Mouse (Mus musculus): ENCODE results near the gene Trir. TPM values are rescaled to one million over a fixed set of nuclear protein-coding genes. Genes with fewer than 3 reads are reported as not detected.
A peak's percentile ranks its signal among the peaks of the same experiment; 100 is the strongest.

Trir gene
- total RNA-seq, 2 experiments from 2014 or later, result 158 to 163 TPM

GRCm38 (mm10) chr8:85076993-85077392, 50.4 kb downstream of the Trir start:
- intact Hi-C loops (cut with DNase I), result no loop called here
- DNase-seq, result peak; percentile 80

Small RNA genes lying within 50 kb of the gene (microRNA-seq; reads per million reads assigned to microRNA genes)
- gene Mir7070, result 20.5 reads per million, percentile 36 among the genes with 10 or more reads in this experiment

Other genes with a start within 250 kb of the Trir start
- 100 to 1,000 TPM; 674 to 782 TPM for gene Nfix, start 226.5 kb upstream of the Trir start, total RNA-seq (2021)
- 1 to 10 TPM; 4.9 to 5.5 TPM for gene Dand5, start 204.0 kb upstream of the Trir start, total RNA-seq (2021)
- 10 to 100 TPM; 18.4 to 18.9 TPM for gene Gadd45gip1, start 195.3 kb upstream of the Trir start, total RNA-seq (2021)
- gene Rad23a, start 186.2 kb upstream of the Trir start, total RNA-seq (2021), result 10 to 100 TPM; 44.1 to 49.7 TPM
- 100 to 1,000 TPM; 528 to 548 TPM for gene Calr, start 179.9 kb upstream of the Trir start, total RNA-seq (2021)
- 10 to 100 TPM; 86.2 to 90.4 TPM for gene Farsa, start 169.8 kb upstream of the Trir start, total RNA-seq (2021)
- gene Syce2, start 154.7 kb upstream of the Trir start, total RNA-seq (2021), result 10 to 100 TPM; 42.0 to 42.4 TPM
- 10 to 100 TPM; 30.8 to 32.7 TPM for gene Gcdh, start 132.9 kb upstream of the Trir start, total RNA-seq (2021)
- under 1 TPM in 1 of 2 experiments, not detected in 1; 0.24 TPM for gene Klf1, start 124.9 kb upstream of the Trir start, total RNA-seq (2021)
- gene Dnase2a, start 118.3 kb upstream of the Trir start, total RNA-seq (2021), result 1 to 10 TPM; 2.8 to 4.1 TPM
- 100 to 1,000 TPM; 195 to 210 TPM for gene Mast1, start 89.5 kb upstream of the Trir start, total RNA-seq (2021)
- gene Rtbdn, start 79.8 kb upstream of the Trir start, total RNA-seq (2021), result 1 to 10 TPM; 6.7 to 8.3 TPM
- gene Gm49661, start 57.4 kb upstream of the Trir start, total RNA-seq (2021), result not detected
- 100 to 1,000 TPM; 665 to 681 TPM for gene Prdx2, start 57.2 kb upstream of the Trir start, total RNA-seq (2021)
- gene Rnaseh2a, start 57.1 kb upstream of the Trir start, total RNA-seq (2021), result 10 to 100 TPM; 41.1 to 42.1 TPM
- gene Junb, start 48.1 kb upstream of the Trir start, total RNA-seq (2021), result 10 to 100 TPM; 12.5 to 13.5 TPM
- gene Hook2, start 36.2 kb upstream of the Trir start, total RNA-seq (2021), result 10 to 100 TPM; 28.3 to 32.5 TPM
- gene Best2, start 12.3 kb upstream of the Trir start, total RNA-seq (2021), result not detected
- gene Asna1, start 1.5 kb upstream of the Trir start, total RNA-seq (2021), result 100 to 1,000 TPM; 106 to 107 TPM
- 100 to 1,000 TPM; 163 to 179 TPM for gene Tnpo2, start 10.1 kb downstream of the Trir start, total RNA-seq (2021)
- gene Fbxw9, start 33.2 kb downstream of the Trir start, total RNA-seq (2021), result 10 to 100 TPM; 79.0 to 80.0 TPM
- gene Gm5741, start 41.2 kb downstream of the Trir start, total RNA-seq (2021), result not detected
- 10 to 100 TPM; 79.9 to 82.3 TPM for gene Dhps, start 44.9 kb downstream of the Trir start, total RNA-seq (2021)
- gene Wdr83os, start 53.9 kb downstream of the Trir start, total RNA-seq (2021), result 10 to 100 TPM; 60.9 to 61.2 TPM
- gene Wdr83, start 54.5 kb downstream of the Trir start, total RNA-seq (2021), result 10 to 100 TPM; 21.4 to 21.7 TPM
- 10 to 100 TPM; 25.2 to 26.5 TPM for gene Man2b1, start 56.4 kb downstream of the Trir start, total RNA-seq (2021)
- 1 to 10 TPM; 6.5 to 6.8 TPM for gene Zfp791, start 96.3 kb downstream of the Trir start, total RNA-seq (2021)
- gene Cks1brt, start 125.1 kb downstream of the Trir start, total RNA-seq (2021), result not detected
- gene Olfr371, start 199.2 kb downstream of the Trir start, total RNA-seq (2021), result not detected